8 mouse cellular contexts compared by ENCODE assay signal in genomic region chr8:44937141-44937825, GRCm38 (mm10). TPM values are rescaled to one million over a fixed set of nuclear protein-coding genes. Genes with fewer than 3 reads are reported as not detected.
DNase-seq lines count a peak whose midpoint lies in the region; ATAC-seq and TF ChIP-seq lines count a peak whose summit lies in the region.

No protein-coding gene starts in this region.

- H3K4me1 ChIP-seq in ES-E14 (ENCODE audit: control insufficient read depth in 2 of 2, insufficient read depth in 2 of 2, low read length in 2 of 2, poor library complexity in 1 of 2): 0 out of 4 replicates have a peak, but pooled peaks cover 0 to 2% of the 10 kb centered on the region in 2 experiments
- H3K4me1 ChIP-seq in hindbrain, embryonic 15.5 days (replicated peaks): peaks cover 17% of the 10 kb centered on the region

- ATAC-seq in frontal cortex, adult (ENCODE audit: low TSS enrichment): peak; percentile 62
- no peak for ATAC-seq in hindbrain, embryonic 15.5 days (ENCODE audit: low FRiP score, low read depth)

- H3K9me3 ChIP-seq in ES-E14 (ENCODE audit: control insufficient read depth, insufficient read depth, low read depth, low read length): no peaks in the 10 kb centered on the region
- no peaks in the 10 kb centered on the region for H3K9me3 ChIP-seq in hindbrain, embryonic 15.5 days

- H3K4me3 ChIP-seq in ES-E14 (ENCODE audit: insufficient read depth in 1 of 2, low read depth in 1 of 2, low read length in 2 of 2, poor library complexity in 1 of 2, severe bottlenecking in 1 of 2): peak overlapping the region; percentile 88 to 93
- H3K4me3 ChIP-seq in hindbrain, embryonic 15.5 days: peak overlapping the region; percentile 84

- peak overlapping the region; percentile 88 for H3K27ac ChIP-seq in ES-E14 (ENCODE audit: insufficient read depth, low read depth, low read length, poor library complexity, severe bottlenecking)
- H3K27ac ChIP-seq in hindbrain, embryonic 15.5 days (replicated peaks): peak overlapping the region; percentile 90

- DNase-seq in ES-E14 (ENCODE audit: low read depth, low spot score): peak; percentile 69
- peak; percentile 79 to 80 for DNase-seq in cerebellum, adult 18-20 months
- DNase-seq in left cerebral cortex, adult 8-10 months (ENCODE audit: low spot score in 2 of 2): peak; percentile 29 to 42
- peak; percentile 62 to 72 for DNase-seq in lung, postnatal 4 days
- DNase-seq in right cerebral cortex, postnatal 36 days (ENCODE audit: low spot score in 2 of 2): peak; percentile 50 to 52
- no peak for DNase-seq in B cell, adult 2 months

- peaks cover 10% of the 10 kb centered on the region for H3K36me3 ChIP-seq in ES-E14 (ENCODE audit: control insufficient read depth, insufficient read depth, low read length, poor library complexity, severe bottlenecking)
- no peaks in the 10 kb centered on the region for H3K36me3 ChIP-seq in hindbrain, embryonic 15.5 days

- H3K4me2 ChIP-seq in hindbrain, embryonic 15.5 days: peak overlapping the region; percentile 84

- H3K27me3 ChIP-seq in hindbrain, embryonic 15.5 days: no peaks in the 10 kb centered on the region

- WGBS in hindbrain, embryonic 15.5 days: under 1% methylated on average over 34 of the region's 34 CpGs

- H3K9ac ChIP-seq in ES-E14 (ENCODE audit: insufficient read depth, low read depth, low read length, poor library complexity, severe bottlenecking): peak overlapping the region; percentile 81
- peak overlapping the region; percentile 63 for H3K9ac ChIP-seq in hindbrain, embryonic 15.5 days

- in situ Hi-C loops in ES-E14 (cut with MboI; ENCODE audit: low sequenced_read_pairs in 2 of 2, unreplicated experiment in 2 of 2): no loop called here

TF ChIP-seq in ES-E14, 5 proteins besides CTCF, POLR2A, EP300 and RAD21:
- TF ChIP-seq HCFC1 (IDR thresholded peaks at IDR 0.05; ENCODE audit: borderline replicate concordance, insufficient read depth, low read length): peak; percentile 54; the same call in 1 of the 2 replicates
- TF ChIP-seq ZC3H11A (IDR thresholded peaks at IDR 0.05; ENCODE audit: borderline replicate concordance, low read depth, low read length): no peak
- peak; percentile 55 for TF ChIP-seq CHD2 (IDR thresholded peaks at IDR 0.05; ENCODE audit: low read depth, low read length)
- TF ChIP-seq ZNF384 (IDR thresholded peaks at IDR 0.05; ENCODE audit: low read depth, low read length): peak; percentile 86
TF ChIP-seq in ES-E14: peak in this region for 3.

RNA-seq across cellular contexts. Expression of gene Fat1, which starts 2.0 kb away (rescaled TPM):
- 196 and 265 TPM in 2 replicates for total RNA-seq in ES-E14 (2012; rRNA removed)
- 14.6 and 15.8 TPM in 2 replicates for polyA plus RNA-seq in hindbrain, embryonic 15.5 days (2015; fragmentation: Nextera tagmentation; extraction: Ambion mirVana)
- total RNA-seq in left cerebral cortex, adult 8-10 months (2022): 10 to 100 TPM; 27.9 to 40.8 (median 32.8) TPM

Comparison
In these comparisons a context has a peak if more than half of its experiments do, and no peak if none do; other contexts are left out.
1. DNase-seq: peak in ES-E14 (single experiment), cerebellum, adult 18-20 months (2 of 2), left cerebral cortex, adult 8-10 months (2 of 2), lung, postnatal 4 days (2 of 2) and right cerebral cortex, postnatal 36 days (2 of 2); none in B cell, adult 2 months (0 of 2).